Mouse (Mus musculus) WW6 (cell line): ENCODE data around the gene Arhgef40.
"Not testable (repeated sequence)": the region's sequence is repeated elsewhere in the genome, so short reads cannot be mapped to it uniquely, and the experiment has no call there.

Experiments used
- DNase-seq: peaks from one replicate; pipeline ENCODE4 v3.0.0-alpha.2; 2013; ENCODE audit warnings: low read depth, low spot score

Gene Arhgef40

GRCm38 (mm10) chr14:52019051-52019589 is 34.6 kb downstream of the Arhgef40 start:
- no peak for DNase-seq

- no peak for DNase-seq
Measured at GRCm38 (mm10) chr14:52019590-52020340, 35.2 kb downstream of the Arhgef40 start.

GRCm38 (mm10) chr14:52020486-52021137 is 36.1 kb downstream of the Arhgef40 start, which contains the start of gene Zfp219:
Gene Zfp219 (minus strand): TSS chr14:52020733.
- DNase-seq = no peak

- DNase-seq = no peak
Measured at GRCm38 (mm10) chr14:52021138-52021529, 36.6 kb downstream of the Arhgef40 start.

- DNase-seq = no peak
Measured at GRCm38 (mm10) chr14:52021568-52022212, 37.2 kb downstream of the Arhgef40 start.

- no peak for DNase-seq
Measured at GRCm38 (mm10) chr14:52022244-52022708, 37.8 kb downstream of the Arhgef40 start.

GRCm38 (mm10) chr14:52022709-52023459 is 38.4 kb downstream of the Arhgef40 start:
- DNase-seq = no peak

- no peak for DNase-seq
Measured at GRCm38 (mm10) chr14:52024133-52024532, 39.6 kb downstream of the Arhgef40 start.

- DNase-seq = no peak
Measured at GRCm38 (mm10) chr14:52026342-52026741, 41.8 kb downstream of the Arhgef40 start.

GRCm38 (mm10) chr14:52035926-52036325 is 51.4 kb downstream of the Arhgef40 start:
- DNase-seq = no peak

GRCm38 (mm10) chr14:52039332-52039731 is 54.8 kb downstream of the Arhgef40 start:
- DNase-seq = no peak

GRCm38 (mm10) chr14:52042359-52042758 is 57.8 kb downstream of the Arhgef40 start, which contains the start of gene Olfr221:
Gene Olfr221 (minus strand): TSS chr14:52042459.
- not testable (repeated sequence) for DNase-seq

GRCm38 (mm10) chr14:52043446-52043845 is 58.9 kb downstream of the Arhgef40 start:
- no peak for DNase-seq

- no peak for DNase-seq
Measured at GRCm38 (mm10) chr14:52044901-52045678, 60.6 kb downstream of the Arhgef40 start.

GRCm38 (mm10) chr14:52045966-52046565 is 61.5 kb downstream of the Arhgef40 start:
- no peak for DNase-seq

GRCm38 (mm10) chr14:52052720-52053119 is 68.2 kb downstream of the Arhgef40 start:
- DNase-seq = not testable (repeated sequence)
